Mouse (Mus musculus) lung, adult 2 months (tissue): ENCODE measurements around the gene Hnrnpul1.

Source experiments
- CTCF ChIP-seq: fragments of 200-500 bp; IDR thresholded peaks from 2 replicates; pipeline ENCODE4 v1.5.1; 2011; ENCODE audit warnings: mild to moderate bottlenecking, low read length, control low read depth; ENCODE audit not compliant: insufficient read depth
- POLR2A ChIP-seq: fragments of 200-500 bp; IDR thresholded peaks from 2 replicates; pipeline ENCODE4 v1.6.1; 2011; ENCODE audit warnings: low read depth, mild to moderate bottlenecking, control low read depth, low read length, borderline replicate concordance; ENCODE audit errors: extremely low read depth

DNA sequence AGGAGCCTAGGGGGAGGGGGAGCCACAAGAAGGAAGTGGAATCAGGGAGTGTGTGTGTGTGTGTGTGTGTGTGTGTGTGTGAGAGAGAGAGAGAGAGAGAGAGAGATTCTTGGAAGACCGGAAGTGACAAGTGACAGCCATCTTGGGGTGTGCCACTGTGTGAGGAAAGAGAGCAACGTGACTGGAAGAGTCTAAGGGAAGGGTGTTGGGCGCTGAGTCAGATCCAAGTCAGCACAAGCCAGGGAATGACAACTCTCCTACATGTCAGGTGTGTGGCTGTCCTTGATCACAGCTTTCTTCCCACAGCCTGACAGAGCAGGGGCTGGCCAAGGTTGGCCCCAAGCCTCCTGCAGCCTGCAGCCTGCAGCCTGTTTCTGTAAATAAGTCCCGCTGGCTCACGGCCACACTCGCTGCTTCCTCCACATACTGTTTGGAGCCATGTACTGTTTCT, 48.7 kb downstream of the Hnrnpul1 start:
- TF ChIP-seq POLR2A (no peak), CTCF (no peak)
